Mouse (Mus musculus) spleen, postnatal 36 days (tissue): Measurements from ENCODE around the gene Ftsj3.
"Not testable (repeated sequence)": the region's sequence is repeated elsewhere in the genome, so short reads cannot be mapped to it uniquely, and the experiment has no call there.

Experiments used
- DNase-seq, 2 experiments: peaks; one replicate each; pipeline ENCODE4 v3.0.0; 2022; ENCODE audit warnings: low spot score in 2 of 2, mixed read lengths in 1 of 2

Gene Ftsj3

DNA sequence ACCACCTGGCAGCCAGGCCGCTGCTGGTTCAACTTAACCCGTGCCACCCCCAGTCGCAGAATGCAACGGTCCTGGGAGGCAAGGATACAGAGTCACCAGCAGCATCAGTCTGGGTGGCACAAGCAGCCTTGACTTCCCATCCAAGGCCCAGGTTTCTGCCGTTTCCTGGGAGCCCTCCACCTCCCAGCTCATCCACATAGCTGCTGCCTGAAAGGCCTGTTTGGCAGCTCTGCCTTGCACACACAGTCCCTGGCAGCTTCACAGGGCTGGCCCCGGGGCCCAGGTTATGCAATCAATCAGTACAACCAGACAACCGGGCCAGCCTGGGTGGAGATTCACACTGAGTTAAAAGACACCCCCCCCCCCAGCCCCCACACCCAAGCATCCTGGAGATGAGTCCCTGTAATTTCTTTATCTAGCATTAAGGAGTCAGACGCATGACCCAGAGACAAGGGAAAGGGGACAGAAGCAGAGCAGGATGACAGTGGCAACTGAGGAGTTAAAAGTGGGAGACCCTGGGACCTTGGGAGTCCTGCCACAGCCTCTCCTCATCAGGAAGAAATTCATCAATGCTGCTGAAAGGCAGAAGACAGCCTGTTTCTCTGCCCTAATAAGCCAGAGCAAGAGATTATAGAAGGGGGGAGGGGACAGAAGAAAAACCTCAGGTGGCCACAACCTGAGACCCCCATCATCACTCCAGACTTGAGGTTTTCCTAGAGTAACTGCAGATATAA, 12.6 kb upstream of the Ftsj3 start:
- DNase-seq = no peak

DNA sequence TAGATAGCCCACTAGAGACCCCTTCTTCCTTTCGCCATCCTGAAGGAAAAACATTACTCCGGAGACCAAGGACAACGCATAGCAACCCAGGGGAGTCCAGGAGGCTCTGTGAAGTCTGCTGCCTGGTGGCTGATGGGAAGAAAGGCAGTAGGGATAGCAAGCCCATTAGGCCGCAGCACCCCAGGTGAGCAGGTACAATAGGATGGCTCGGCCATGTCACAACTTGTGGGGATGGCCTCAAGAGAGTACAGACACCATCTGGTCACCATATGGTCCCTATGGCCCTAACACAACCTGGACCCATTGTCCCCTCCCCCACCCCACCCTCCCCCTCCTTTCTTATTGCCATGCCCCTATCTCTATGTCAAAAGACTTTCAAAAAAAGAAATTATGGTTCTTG, 12.0 kb upstream of the Ftsj3 start:
- no peak for DNase-seq

DNA sequence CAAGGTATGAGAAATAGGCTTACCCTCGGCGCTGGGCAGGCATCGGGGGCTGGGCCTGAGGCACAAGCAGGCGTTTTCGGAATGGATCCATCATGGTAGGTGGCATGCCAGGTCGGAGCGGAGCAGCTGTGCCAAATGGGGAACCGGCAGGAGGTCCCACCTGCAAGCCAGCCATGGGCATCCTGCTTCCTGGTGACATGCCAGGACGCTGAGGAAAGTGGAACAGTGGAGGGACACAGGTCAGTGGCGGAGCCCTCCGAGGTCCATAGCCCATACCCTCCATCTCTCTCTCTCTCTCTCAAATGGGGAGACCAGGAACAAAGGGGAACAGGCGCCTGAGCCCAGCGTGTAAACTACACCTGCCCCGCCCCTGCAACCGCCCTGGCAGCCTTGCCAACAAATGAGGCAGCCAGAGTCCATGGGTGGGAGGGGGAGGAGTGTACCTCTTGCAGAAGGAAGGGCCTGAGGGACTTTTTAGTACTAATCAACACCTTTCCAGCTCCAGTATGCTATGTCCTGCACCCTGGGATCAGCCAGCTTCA, 11.5 kb upstream of the Ftsj3 start:
- DNase-seq = no peak

DNA sequence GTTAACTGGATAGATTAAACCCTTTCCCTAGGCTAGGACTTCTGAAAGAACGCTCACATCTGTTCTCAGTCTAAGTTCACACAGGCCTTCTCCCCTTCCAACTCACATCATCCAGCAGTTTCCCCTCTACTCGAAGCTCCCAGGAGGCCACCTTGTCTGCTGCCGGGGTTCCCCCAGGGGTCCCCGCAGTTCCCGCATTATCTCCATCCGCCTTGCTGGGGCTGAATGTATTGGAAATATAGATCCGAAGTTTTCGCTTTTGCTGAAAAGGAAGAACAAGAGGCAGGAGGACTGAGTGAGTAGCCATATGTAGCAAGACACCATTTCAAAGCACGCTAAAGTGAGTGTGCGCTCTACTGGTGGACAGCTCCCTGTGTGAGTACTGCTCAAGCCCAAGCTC, 10.6 kb upstream of the Ftsj3 start:
- DNase-seq = no peak

DNA sequence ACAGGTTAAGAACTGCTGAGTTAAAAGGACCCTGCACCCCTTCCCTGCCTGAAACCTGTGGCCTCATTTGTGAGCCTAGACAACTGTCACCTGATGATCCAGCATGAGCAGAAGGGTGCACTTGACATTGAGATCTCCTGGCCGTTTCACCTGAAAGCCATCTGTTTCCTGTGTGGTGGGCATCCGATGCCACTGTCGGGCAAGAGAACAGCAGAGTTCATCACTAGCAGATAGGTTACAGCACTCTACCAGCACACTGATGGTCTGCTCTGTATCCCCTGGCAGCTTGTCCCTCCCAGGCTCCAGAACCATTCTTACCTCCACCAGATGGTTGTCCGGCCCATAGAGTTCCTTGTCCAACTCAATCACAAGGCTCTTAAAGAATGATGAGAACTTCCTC, 9.7 kb upstream of the Ftsj3 start:
- no peak for DNase-seq

DNA sequence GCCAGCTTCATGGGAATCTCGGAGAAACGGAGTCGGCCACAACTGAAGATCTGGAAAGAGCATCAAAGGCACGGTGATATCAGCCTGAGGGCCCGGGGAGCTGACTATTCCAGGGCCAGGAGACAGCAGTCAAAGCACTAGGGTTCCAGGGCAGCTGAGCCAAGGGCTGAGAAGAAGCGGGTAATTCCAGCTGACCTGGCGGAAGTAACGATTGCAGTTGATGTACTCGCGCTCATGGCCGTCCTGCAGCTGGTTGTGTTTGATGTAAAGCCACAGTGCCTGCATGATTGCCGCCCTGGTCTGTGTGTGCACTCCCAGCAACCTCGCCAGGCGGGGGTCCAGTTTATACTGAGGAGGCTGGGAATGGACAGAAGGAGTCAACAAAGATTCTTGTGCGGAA, 9.1 kb upstream of the Ftsj3 start:
- no peak for DNase-seq

DNA sequence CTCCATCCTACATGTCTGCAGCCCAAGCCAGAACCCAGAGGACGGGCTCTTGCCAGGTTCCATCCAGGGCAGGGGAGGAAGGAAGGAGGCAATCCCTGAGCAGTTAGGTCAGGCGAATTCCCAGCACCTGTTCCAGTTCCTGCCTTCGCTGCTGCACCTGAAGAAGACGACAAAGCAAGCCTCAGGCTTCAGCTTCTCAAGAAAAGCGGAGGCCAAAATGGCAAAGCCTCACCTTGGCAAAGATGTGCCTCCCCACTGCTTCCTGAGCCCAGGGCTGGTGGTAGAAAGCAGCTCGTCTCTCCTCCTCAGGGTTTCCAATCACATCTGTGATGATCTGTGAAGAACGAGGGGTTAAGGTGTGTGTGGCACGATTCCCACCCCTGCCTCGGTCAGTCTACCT, 8.1 kb upstream of the Ftsj3 start:
- no peak for DNase-seq

DNA sequence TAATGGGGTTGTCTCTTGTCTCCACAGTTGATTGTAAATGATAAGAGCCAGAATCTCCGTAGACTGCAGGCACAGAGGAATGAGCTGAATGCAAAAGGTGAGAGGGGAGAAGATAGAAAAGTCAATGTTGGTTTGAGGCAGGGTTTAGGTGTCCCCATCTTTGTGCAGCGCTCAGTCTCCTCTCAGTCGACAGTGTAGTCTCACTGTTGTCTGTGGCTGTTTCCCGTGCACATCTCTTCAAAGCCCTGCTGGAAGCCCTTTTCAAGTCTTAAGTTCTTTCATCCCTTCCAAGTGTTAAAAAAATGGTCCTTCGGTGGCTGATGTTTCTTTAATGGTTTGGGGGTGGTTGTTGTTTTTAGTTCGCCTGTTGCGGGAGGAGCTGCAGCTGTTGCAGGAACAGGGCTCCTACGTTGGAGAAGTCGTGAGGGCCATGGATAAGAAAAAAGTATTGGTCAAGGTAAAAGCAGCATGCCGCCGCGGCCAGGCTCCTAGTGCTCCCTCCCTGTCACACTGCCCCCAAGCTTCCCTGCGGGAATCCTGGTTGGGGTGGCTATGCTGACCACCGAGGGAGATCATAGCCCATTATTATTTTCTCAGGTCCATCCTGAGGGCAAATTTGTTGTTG, 5.1 kb upstream of the Ftsj3 start:
- no peak for DNase-seq

DNA sequence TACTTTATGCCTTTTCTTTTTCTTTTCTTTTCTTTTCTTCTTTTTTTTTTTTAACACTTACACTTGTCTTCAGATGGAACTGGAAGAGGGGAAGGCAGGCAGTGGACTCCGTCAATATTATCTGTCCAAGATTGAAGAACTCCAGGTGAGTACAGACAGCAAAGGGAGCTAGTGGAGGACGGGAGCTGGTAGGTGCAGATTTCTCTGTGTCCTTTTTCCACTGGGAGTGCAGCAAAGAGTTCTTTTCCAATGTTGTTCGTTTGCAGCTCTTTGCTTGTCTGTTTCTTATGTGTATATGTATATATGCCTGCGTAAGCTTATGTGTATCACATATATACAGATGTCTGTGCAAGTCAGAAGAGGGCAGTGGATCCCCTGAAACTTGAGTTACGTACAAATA, 896 bp upstream of the Ftsj3 start:
- no peak for DNase-seq

DNA sequence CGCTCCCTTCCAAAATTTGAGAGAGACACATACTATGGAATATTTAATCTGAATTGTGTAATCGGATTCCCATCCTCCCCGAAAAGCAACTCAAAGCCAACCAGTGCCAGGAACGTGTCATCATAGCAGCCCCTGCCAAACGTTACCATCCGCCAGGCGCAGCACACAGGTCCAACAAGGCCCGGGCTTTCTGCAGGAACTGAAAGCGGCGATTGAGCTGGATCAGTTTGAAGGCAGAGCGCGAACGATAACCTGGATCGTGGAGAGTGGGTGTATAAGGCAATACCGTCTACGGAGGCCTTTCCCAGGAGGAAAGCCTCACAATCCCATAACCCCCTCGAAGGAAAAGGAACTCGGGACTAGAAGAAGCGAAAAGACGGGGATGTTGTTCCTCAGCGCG, 705 bp downstream of the Ftsj3 start:
- DNase-seq = no peak

DNA sequence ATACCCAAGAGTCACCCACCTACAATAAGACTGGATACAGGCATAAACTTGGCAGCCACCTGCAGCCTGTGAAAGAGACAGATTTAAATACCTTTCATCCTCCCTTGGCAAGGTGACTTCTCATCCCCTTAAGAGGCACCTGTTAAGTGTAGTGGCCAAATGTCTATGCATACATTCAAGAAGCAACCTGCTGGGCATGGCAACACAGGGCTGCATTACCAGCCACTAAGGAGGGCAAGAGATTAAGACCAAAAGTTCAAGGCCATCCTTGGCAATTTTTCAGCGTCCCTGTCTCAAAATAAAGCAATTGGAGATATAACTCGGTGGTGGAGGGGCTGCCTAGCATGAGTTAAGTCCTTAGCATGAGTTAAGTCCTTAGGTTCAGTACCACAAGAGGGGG, 1.1 kb downstream of the Ftsj3 start:
- no peak for DNase-seq

DNA sequence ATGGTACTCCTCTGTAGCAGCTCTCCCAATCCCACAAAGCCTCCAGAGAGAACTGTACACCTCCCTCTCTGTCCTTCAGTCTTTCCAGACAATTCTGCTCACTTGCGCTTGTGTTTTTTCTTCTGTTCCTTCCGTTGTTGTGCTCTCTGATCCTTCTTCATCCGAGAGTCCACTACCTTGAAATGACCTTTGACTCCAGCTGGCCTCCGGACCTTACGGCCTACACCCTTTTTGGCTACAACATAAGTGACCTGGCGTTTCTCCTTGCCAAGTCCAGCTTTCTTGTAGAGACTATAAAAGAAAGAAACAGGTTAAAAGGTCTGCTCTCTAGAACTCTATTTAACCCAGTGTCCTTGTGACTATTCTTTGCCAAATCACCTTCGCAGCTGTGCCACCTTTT, 6.6 kb downstream of the Ftsj3 start:
- DNase-seq = no peak

DNA sequence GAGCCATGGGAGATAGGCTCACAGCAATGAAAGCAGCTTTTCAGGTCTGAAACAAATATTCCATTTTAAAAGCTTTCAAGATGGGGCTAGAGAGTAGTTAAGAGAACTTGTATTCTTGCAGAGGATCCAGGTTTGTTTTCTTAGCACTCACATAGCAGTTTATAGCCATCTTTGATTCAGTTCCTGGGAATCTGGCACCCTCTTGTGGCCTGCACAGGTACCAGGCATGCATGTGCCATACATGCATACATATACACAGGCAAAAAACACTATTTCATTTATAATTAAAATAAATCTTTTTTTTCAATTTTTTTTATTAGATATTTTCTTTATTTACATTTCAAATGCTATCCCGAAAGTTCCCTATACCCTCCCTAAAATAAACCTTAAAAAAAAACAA, 9.0 kb downstream of the Ftsj3 start:
- DNase-seq = no peak

DNA sequence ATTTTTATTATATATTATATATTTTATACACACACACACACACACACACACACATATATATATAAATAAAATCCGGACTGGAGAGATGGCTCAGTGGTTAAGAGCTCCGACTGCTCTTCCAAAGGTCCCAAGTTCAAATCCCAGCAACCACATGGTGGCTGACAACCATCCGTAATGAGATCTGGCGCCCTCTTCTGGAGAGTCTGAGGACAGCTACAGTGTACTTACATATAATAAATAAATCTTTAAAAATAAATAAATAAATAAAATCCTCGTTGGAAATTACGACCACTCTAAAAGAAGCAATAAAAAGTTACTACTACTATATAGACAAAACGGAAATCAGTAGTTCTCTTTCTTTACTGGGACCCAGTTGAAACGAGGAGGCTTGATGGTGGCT, 21.9 kb downstream of the Ftsj3 start:
- not testable (repeated sequence) for DNase-seq

DNA sequence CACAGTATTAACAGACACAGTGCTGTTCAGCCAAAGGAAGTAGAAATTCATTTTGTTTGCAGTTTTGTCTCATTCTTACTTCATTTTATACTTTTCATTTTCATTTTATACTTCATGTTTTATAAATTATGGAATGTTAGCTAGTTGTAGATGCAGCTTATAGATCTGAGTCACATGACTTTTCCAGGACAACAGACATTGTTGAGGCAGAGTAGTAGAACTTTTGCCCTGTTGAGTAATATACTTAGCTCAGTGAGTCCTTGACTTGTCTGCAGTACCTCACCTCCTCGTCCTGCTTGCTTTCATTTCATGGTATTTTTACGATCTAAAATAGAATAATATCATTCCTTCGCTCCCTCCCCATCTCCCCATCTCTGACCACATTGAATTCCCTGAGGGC, 35.3 kb downstream of the Ftsj3 start:
- no peak for DNase-seq

DNA sequence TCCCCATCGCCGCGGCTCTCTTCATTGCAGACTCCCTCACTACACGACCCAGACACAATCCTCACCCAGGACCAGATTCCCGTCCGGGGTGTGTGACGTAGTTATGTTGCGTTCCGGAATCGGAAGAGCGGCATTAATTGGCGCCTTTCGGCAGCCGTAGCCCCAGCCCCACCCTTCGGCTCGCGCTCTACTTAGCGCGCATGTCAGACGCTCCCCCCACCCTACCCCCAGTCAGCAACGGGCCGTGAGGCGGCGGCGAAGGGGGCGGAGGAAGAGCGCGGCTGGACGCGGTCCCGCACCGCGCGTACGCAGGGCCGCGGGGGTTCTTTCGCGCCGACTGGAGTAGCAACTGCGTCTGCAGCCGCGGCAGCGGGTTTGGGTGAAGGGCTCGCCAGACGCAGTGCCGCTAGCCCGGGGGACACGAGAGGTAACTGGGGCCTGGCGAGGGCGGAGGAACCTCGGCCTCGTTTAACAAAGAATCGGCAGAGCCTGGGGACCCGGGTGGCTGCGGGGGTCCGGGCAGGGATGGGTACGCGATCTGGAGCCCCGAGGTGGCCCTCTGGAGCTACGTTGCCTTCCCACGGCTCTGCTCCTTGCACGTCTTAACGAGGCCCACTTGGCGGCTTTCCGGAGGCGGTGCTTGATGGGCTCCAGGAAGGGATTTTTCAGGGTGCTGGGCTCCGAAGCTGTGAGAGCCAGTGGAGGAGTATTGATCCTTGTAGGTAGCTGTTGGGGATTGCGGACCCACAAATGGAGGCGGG, 39.0 kb downstream of the Ftsj3 start, which contains the start of gene Ddx42:
Gene Ddx42, plus strand, starts transcription at position 197 of the 761 bp plus-strand sequence.
- DNase-seq = peak; percentile 89 to 91

DNA sequence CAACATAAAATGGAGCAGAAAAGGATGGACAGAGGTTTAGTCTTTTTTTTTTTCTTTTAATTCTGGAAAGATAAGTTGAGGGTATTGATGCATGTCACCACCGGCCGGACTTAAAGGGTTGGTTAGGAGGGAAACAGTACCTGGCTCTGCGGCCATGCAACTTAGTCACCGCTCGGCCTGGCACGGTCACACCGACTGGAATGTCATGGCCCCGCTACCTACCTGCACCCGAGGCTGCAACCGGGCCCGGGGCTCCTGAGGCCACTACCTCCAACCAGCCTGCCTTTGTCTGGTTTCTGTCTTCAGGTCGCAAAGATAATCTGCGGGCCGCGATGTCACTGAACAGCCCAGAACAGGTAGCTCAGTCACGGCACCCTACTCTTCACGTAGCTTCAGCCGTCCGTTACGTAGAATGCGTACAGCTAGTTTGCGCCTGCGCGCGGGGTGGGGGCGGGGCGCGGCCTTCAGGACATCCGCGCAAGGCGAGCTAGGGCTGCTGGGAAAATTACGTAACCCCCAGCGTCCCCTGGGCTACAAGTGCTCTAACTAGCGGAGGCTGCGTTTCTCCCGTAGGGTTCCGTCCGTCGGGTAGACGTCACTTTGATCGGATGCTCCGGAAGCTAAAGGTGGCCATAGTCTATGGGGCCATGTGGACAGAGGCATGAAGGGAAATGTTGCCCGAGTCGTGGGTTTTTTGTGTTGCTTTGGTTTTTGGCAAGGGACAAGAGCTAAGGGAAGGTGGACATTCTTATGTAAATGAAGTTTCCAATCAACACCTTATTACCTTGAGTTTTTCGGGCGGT, 39.8 kb downstream of the Ftsj3 start, which contains the start of gene Ccdc47:
Gene Ccdc47, minus strand, starts transcription at position 418 of the 803 bp plus-strand sequence.
- peak; percentile 96 to 97 for DNase-seq

DNA sequence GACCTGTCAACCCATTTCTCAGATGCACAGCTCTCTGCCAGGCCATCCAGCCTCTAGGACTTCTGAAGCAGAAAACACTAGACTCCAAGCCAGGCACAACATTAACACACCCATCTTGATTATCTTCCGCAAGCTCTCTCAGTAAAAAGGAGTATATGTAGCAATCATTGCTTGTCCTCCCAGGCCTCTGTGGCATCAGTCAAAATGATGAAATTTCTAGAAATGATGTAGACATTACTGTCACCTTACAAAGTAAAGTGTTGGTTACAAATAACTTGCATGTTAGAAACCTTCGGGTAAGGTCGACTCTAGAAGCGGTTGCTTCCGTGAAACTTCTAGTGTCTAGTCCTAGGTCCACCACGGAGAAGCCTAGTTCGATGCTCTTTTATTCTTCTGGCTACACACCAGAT, 40.4 kb downstream of the Ftsj3 start:
- no peak for DNase-seq

DNA sequence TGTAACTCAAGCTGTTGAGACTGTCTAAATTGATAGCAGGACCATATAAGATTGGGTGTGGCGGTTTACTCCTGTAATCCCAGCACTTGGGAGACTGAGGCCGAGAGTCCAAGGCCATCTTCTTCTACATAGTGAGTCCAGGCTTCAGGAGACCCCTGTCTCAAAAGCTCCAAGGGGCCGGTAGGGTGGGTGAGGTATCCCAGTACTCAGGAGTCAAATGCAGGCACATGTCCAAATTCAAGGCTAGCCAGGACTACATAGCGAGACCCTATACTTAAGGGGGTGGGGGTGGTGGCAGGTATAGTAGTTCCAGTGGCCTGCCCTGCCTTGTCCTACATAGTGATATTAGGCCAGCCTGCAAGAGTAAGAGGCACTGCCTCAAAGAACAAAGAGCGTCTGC, 41.0 kb downstream of the Ftsj3 start:
- no peak for DNase-seq

DNA sequence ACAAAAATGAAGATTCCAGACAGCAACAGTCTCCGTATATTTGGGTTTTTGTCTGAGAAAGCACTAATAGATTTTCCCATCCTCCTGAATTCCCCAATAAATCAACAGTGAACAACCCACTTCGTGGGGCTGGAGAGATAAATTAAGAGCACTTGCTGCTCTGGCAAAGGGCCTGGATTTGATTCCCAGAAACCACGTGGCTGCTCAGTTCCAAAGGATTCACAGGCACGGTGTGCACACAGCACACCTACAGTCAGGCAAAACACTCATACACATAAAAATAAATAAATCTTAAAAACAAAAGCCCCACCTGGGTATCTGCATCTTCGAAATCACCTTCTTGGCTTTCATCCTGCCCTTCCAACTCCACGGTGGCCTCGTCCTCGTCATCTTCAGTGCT, 43.1 kb downstream of the Ftsj3 start:
- no peak for DNase-seq

DNA sequence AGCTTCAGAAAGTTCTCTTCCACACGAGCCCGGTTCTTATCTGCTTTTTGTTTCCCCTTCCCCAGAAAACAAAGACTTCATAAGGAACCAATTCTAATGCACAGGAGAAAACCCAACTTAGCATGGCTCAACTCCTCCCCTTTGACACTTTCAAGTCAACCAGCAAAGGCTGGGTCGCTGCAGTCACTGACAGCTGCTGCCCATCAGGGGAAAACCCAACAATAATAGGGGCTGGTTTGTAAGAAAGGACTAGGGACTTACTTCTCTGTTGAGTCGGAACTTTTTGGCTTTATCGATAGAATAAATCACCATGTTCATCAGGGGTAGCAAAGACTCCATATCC, 53.8 kb downstream of the Ftsj3 start, which contains the start of gene Strada:
Gene Strada, minus strand, starts transcription at position 46 of the 343 bp plus-strand sequence.
- DNase-seq = peak; percentile 46
